Mouse (Mus musculus) monocyte, adult 5-6 weeks (primary cell): ENCODE measurements around the gene Ccdc167. TPM values are rescaled to one million over a fixed set of nuclear protein-coding genes. Genes with fewer than 3 reads are reported as not detected.

Experiments used
- ATAC-seq: fragments of 153-309, 156-312 bp; replicated peaks from 2 replicates; pipeline ENCODE4 v1.8.0; 2017; ENCODE audit warnings: mild to moderate bottlenecking; ENCODE audit not compliant: low TSS enrichment, insufficient number of reproducible peaks, severe bottlenecking, poor library complexity, low FRiP score
- total RNA-seq: library from RNA; stranded (forward); fragments of 200-1000, 200-491, 200-594 nt; gene quantifications from 3 replicates; pipeline ENCODE4 v1.2.3, GENCODE M21; 2017

The Ccdc167 gene
- 4.7 to 14.6 TPM (median 5.0 TPM) in 3 replicates for total RNA-seq

DNA sequence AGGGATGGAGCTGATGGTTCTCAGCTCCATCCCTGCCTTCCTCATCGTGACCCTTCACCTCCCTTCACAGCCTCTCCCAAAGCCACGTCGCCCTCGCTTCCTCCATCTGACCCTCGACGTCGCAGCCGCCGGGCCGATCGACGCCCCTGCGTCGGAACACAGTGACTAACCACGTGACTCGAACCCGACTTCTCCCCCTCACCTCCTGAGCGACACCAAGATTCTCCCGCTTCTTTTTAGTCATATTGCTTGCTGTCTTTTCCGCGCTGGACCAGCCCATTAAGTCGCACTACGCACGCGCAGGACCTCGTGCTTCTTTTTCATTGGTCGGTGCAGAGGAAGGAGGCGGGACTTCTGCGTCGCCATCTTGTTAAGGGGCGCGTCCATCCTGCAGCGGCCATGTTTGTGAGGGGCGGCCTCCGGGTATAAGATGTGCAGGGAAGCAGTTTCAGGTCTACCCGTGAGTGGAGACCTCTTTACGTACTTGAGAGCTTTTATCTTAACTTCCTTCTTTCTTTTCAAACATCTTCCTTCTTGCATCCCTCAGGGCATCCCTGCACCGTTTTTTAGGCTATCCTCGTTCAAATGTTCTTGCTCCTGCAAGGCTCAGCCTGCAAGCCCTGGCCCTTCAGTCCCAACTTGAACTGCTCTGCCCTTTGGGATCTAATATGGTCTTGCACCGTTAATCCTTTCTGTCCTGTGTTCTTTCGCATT, at the start of gene Ccdc167:
Ccdc167 (minus strand) TSS at position 313 of the 714 bp plus-strand sequence.
- ATAC-seq, result peak; percentile 99

DNA sequence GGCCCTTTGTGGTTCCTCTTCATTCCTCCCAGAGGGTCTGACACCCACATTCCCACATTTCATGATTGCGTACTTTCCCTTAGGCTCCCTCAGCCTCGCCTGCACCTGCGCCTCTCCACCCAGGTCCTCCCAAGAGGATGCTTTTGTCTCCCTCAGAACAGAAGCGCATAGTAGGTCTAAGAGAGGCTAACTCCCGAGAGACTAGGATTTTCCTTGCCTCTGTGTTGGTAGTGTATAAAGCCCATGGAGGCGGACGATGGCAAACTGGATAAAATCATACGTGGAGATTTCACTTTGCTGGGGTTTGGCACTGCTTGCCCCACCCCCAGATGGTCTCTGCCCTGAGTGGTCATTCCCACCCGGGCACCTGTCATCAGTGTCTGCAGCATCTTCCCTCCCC, 48.5 kb upstream of the Ccdc167 start:
- no peak for ATAC-seq

DNA sequence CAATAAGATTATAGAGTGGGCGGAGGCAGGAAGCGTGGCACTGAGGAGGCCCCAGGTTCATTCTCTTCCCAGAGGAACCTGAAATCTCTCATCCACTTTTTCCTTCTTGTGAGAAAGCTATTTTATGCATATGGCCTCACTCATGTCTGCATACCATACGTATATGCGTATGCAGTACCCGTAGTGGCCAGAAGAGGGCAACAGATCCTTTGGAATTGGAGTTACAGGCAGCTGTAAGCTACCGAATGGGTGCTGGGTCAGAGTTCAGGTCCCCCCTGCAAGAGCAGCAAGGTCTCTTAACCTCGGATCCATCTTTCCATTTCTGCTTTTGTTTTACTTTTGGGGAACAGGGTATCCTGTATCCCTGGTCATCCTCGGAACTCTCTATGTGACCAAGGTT, 45.7 kb upstream of the Ccdc167 start:
- peak; percentile 34; the same call in 1 of the 2 replicates for ATAC-seq

DNA sequence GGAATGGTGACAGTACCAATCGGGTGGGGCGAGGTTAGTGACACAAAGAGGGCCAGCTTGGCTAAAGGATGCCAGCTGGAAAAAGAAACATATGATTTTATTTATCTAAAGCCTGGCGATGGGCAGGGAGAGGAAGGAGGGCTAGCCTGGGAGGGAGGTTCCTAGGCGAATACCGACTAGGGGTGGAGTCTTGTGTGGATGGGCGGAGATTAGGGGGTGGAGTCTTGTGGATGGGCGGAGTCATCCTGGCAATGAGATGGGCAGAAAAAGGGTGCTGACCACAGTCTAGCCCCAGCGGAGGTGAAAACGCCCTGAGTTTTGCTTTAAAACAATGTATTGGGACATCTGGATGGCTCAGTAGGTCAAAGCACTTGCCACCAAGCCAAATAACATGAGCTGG, 45.1 kb upstream of the Ccdc167 start:
- no peak for ATAC-seq

DNA sequence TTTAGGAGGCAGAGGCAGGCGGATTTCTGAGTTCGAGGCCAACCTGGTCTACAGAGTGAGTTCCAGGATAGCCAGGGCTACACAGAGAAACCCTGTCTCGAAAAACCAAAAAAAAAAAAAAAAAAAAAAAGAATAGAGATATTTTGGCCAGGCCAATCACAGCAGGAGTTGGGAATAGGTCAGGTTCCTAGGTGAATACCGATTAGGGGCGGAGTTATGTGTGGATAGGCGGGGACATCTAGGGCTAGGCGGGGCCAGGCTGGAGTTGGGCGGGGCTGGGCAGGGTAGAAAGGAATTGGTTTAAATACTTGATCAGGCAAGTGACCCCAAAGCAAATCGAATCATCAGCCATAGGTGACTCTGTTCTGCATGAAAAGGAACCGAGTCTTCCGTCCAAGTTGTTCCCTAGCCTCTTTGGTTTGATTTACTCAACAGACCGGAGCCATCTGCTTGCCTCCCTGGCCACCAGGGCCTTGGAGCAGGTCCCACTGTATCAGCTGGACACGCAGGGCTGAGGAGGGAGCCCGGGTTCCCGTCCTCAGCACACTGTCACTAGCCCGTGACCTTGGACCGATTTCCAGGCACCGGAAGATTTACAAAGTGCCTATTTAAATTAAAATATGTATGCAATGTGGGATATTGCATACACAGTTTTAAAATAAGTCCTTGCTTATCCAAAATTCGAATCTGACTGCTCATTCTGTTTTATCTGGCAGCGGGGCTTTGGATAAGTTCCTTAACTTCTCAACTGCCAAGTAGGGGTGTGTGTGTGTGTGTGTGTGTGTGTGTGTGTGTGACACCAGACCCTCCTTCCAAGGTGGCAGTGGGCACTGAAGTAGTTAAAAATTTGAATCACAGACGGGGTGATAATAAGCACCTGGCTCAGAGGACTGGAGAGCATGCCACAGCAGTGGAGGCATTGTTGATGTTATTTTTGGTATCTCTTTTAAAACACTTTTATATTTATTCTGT, 43.8 kb upstream of the Ccdc167 start:
- ATAC-seq, result no peak

DNA sequence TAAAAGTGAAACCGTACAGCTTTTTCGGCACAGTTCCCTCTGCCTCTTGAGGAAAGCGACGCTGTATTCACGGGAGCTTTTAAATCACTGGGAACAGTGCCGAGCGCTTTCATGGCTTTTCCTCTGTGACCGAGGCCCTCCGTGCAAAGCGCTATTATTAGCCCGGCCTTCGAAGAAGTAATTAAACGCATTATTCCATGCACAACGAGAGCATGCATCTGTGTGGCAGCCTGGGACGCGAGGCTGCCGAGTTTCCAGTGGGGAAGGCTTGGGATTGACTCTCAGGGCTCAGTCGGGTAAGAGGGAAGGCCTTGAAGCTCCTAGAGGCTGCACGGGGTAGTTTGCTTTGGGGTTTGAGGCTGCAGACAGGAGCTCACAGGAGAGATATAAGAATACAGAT, 43.1 kb upstream of the Ccdc167 start:
- no peak for ATAC-seq

DNA sequence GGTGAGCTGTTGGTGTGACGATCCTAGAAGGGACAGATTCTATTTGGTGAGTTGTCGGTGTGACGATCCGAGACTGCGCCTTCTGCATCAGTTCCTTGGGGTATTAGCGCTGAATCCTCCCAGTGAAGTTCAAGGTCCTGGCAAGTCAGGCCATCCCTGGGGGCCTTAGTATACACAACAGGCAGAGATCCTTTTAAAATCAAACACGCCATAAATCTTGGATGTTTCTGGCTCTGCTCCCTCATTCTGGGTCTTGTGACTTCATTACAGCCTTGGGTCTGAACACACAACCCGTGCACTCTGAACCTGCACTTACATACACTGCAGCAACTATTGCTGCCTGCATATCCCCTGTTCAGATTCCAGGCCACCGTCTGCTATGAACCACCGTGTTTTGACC, 39.5 kb upstream of the Ccdc167 start:
- no peak for ATAC-seq

DNA sequence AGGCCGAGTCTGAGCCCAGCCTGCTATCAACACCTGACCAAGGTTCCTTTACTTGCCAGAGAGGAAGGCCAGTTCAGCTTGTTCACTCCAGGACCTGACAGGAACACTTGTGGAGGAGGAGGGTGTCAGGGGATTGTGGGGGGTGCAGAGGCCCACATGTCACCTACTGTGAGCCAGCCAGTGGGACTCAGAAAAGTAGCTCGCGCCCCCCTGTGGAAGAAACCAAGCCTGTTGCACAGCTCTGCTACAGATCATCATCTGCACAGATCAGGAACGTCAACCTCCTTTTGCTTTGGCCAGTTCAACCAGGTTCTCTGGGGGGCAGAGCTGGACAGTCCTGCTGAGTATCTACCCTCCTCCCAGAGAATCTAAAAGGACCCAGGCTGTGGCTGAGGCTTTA, 37.7 kb upstream of the Ccdc167 start:
- ATAC-seq, result no peak

DNA sequence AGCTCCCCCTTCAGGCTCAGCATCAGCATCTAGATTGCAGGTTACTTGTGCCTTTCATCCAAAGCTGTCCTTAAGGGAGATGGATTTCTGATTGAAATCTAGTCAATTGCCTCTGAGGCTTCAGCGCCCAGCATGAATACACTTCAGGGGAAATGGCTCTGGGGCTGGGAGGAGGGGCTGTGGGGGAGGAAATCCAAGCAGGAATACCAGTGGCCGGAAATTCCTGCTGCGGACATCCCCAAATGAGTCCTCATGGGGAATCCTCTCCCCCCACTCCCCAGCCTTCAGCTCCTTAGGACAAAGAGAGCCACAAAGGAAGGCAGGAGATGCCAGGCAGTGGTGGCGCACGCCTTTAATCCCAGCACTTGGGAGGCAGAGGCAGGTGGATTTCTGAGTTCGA, 30.6 kb upstream of the Ccdc167 start:
- no peak for ATAC-seq

DNA sequence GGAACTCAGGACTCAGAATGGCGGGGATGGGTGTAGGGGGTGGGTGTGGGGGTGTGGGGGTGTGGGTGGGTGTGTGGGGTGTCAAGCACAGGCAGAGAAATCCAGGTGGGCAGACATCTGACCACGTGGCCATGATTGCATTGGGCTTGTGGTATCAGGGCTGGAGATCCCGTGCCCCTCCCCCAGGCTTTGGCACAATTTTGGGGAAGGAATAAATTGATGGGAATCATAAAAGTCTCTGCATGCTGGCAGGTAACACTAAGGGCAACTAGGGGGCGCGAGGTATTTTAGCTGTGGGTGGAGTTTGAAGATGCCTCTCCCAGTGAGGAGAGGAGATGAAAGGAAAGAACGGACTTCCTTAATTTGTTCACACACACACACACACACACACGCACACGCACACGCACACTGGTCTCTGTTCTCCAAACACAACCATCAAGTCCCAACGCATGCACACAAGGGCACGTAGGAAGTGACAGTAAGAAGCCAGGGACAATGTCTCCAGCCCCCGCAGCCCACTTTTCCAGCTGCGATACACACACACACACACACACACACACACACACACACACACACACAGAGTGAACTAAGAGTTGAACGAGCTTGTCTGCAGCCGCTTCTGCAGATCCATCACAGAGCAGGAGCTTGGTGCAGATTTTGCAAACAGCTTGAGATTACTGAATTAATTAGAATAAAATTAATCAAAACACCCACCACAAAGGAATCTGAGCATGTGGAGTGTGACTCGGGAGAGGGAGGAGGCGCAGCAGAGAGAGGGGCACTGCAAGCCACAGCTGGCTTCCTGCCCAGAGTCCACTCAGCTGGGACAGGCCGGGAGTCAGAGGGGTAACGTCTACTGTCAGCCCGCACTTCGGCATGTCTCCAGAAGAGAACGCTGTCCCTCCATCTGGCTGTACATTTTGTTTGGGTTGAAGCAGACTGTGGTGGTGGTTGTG, 21.3 kb upstream of the Ccdc167 start:
- ATAC-seq, result no peak

DNA sequence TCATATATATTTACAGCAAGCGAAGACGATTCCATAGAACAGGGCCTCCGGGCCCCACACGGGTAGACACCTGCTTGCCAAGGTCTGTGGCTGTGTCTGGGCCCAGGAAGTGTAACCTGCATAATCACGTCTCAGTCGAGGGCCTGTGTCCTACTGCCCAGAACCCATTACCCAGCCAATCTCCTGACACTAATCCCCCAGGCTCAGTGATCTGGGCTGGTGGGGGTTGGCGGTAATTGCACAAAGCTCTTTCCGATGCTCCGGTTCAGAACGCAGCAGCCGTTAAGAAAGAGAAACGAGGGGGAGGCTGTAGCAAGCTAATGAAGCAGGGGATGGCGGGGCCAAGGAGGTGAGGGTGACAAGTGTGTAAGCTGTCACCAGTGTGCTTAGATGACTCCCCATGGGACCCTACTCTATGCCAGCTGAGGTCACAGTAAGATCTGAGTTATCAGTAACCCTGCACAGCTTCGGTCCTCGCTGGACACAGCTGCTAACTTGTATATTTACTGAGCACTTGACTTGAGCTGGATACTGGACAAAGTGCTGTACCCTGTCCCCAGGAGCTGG, 19.7 kb upstream of the Ccdc167 start:
- no peak for ATAC-seq

DNA sequence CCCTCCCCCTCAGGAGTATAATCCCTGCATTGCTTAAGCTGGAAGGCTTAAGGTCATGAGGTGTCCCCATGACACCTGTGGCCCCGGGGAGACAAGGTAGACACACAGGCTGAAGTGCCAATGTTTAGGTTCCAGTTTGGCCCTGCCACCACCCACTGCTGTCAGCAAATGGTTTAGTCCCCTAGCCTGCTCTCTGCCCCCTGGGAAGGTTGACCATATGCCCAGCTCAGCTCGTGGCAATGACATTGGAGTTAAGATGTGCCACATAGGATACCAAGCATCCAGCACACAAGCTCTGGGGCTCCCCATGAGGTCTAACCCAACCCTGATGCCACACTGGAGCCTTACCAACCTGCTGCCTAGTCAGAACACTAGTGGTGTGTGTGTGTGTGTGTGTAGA, 15.7 kb upstream of the Ccdc167 start:
- ATAC-seq, result no peak

DNA sequence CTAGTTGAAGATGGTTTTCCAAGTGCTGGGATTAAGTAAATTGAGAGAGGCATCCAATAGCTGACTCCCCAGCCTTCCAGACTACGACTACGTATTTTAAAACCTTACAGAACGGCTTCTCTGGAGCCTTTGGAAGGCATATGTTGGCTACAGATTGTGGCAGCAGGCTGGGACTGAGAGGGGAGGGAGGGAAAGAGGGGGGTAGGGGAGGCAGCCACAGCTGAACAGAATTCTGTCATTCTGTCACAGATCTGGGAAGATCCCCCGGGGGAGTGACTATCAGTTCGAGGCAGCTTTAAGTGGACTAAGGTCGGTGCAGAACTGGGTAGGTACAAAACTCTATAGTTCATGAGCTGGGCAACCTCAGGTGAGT, 15.1 kb upstream of the Ccdc167 start:
- ATAC-seq, result no peak

DNA sequence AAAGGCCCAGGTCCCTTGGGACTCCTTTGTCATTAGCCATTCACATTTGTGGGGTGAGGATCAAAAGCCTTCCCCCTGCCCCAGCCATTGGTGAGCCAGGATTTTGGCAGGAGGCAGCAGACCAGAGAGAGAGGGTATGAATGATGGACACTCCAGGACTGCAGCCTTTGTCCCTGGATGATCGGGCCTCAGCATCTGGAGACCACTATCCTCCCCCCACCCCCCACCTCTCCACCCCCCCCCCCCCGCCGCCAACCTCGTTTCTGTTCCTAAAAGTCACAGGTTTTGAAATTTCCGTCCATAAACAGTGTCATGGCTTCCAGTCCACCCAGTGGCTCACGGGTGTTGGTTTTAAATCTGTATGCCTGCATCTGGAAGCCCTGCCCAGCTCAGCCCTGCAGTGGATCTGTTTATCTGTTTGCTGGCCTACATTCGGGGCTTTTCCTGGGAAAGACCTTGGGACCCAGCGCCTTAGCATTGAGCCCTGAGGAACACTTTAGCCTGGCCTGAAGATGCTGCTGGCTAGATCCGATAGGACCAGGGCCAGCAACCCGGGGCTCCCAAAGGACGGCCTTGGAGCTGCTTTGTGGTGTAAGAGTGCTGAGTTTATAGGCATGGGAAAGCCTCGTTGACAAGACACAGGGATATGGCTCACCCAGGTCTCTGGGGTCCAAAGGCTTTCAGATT, 14.6 kb upstream of the Ccdc167 start:
- no peak for ATAC-seq

DNA sequence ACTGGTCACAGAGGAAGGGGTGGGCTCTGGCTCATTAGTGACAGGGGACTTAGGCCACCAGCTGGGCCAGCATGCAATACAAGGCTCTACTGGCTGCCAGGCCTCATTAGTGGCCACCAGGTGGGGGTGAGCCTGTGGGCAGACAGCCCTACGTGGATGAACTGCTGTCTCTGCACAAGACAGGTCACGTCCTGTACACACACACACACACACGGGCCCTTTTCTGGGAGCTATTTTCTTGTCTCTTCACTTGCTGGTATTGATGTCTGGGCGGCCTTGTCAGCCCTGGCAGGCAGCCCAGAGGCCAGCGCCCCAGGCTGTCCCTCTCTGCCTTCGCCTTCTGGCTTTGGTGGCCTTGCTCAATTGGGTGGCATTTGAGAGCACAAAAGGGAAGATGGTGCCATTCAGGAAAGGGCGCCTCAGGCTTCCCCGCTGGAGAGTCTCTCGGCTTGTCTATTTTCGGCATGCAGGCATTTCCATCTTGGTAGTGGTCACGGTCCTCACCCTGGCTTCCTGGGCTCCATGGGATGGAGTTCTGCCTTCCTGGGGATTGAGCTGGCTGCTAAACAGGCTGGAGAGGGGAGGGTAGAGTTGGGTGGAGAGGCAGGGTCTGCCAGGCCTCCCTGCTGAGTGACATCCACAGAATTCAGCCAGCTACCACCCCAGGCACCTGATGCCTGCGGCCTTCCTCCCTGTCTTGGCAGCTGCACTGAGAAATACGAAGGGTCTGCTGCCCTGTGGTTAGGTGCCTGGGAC, 13.8 kb upstream of the Ccdc167 start:
- ATAC-seq, result no peak

DNA sequence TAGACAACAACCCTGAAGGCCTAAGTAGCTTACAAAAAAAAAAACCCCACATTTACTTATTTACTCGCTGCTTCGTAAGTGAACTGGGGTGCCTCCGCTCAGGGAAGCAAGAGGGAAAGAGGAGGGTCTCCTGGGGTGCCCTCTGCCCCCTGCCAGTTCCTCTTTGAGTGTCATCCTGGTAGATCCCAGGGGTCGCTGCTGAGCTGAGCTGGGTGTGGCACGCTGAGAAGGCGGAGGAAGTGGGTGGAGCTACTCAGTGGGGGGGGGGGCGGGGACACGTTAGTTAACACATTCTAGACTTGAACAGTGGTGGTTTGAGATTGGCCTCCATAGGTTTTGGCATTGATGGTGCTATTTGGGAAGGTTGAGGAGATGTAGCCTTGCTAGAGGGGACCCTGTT, 11.2 kb upstream of the Ccdc167 start:
- ATAC-seq, result no peak

DNA sequence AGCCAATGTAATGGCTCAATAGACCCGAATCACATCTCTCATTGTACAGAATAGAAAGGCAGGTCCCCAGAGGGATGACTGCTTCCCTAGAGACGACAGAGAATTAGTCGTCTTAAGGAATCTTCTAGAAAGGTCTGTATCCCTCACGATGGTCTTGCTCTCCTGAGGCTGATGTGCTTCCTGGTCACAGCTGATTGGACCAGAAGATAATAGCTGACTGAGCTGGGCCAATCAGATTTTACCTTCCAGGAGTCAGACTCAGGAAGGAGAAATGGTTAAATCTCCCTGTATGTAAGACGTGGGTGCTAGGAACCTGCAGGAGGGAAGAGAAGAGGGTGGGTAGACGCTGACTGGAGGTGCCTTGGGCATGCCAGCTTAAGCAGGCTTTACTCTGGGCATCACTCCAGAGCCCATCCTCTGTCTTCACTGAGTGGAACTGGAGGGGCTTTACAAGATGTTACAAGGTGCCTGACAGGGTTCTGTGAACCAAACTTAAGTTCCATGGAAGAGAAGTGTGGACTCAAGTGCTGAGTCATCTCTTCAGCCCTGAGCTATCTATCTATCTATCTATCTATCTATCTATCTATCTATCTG, 8.3 kb upstream of the Ccdc167 start:
- ATAC-seq, result no peak
